Mouse (Mus musculus): ENCODE results near the gene T2. TPM values are rescaled to one million over a fixed set of nuclear protein-coding genes. Genes with fewer than 3 reads are reported as not detected.

Gene T2
- polyA plus RNA-seq, 1 experiment from 2014 or later: 0.43 TPM

- Histone ChIP-seq H3K27ac (ENCODE audit: low read depth, low read length) (no peak overlapping the region), H3K27me3 (replicated peaks; ENCODE audit: control insufficient read depth, insufficient read depth, low read length) (no peaks in the 10 kb centered on the region), H3K36me3 (ENCODE audit: control insufficient read depth, insufficient read depth, low read length) (no peaks in the 10 kb centered on the region), H3K4me3 (ENCODE audit: low read depth, low read length) (no peak overlapping the region), H3K9ac (ENCODE audit: low read depth, low read length) (no peak overlapping the region), H3K4me1 (replicated peaks; ENCODE audit: control insufficient read depth, insufficient read depth, low read length) (no peaks in the 10 kb centered on the region), H3K4me2 (no peak overlapping the region), H3K9me3 (ENCODE audit: control insufficient read depth, low read length) (no peaks in the 10 kb centered on the region)
- 81% methylated on average over 7 of the region's 7 CpGs for WGBS
- ATAC-seq (replicated peaks; ENCODE audit: low FRiP score): no peak
- DNase-seq (ENCODE audit: low spot score): no peak
Observed at GRCm38 (mm10) chr17:8351088-8351487, 4.7 kb upstream of the T2 start.

DNA sequence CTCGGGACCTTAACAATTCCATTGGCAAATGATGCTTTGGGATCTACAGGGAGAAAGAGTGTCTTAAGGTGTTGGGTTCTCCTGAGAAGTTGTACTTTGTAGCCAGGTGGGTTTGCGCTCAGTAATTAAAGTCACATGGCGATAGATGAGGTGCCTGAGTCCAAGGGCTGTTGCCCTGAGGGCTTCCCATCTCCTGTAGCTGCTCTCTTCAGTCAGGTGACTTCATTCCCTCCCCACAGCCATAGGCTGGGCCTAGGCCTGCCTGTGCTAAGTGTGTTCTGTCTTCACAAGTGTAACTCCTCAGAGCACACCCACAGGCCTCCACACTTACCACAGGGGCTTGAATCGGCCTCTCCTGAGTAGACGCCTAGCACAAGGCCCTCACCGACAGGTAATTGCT is 1.7 kb downstream of the T2 start:
- DNase-seq (ENCODE audit: low spot score) (no peak), ATAC-seq (replicated peaks; ENCODE audit: low FRiP score) (no peak)
- Histone ChIP-seq H3K27ac (ENCODE audit: low read depth, low read length) (no peak overlapping the region), H3K27me3 (replicated peaks; ENCODE audit: control insufficient read depth, insufficient read depth, low read length) (no peaks in the 10 kb centered on the region), H3K4me2 (no peak overlapping the region), H3K4me3 (ENCODE audit: low read depth, low read length) (no peak overlapping the region), H3K36me3 (ENCODE audit: control insufficient read depth, insufficient read depth, low read length) (no peaks in the 10 kb centered on the region), H3K9ac (ENCODE audit: low read depth, low read length) (no peak overlapping the region), H3K4me1 (replicated peaks; ENCODE audit: control insufficient read depth, insufficient read depth, low read length) (no peaks in the 10 kb centered on the region), H3K9me3 (ENCODE audit: control insufficient read depth, low read length) (no peaks in the 10 kb centered on the region)
- WGBS: 85% methylated on average over 6 of the region's 6 CpGs

GRCm38 (mm10) chr17:8360876-8361275 is 5.1 kb downstream of the T2 start:
- DNase-seq (ENCODE audit: low spot score): no peak
- H3K4me3 ChIP-seq (ENCODE audit: low read depth, low read length): no peak overlapping the region
- ATAC-seq (replicated peaks; ENCODE audit: low FRiP score): no peak
- H3K9ac ChIP-seq (ENCODE audit: low read depth, low read length): no peak overlapping the region
- no peaks in the 10 kb centered on the region for H3K36me3 ChIP-seq (ENCODE audit: control insufficient read depth, insufficient read depth, low read length)
- H3K4me1 ChIP-seq (replicated peaks; ENCODE audit: control insufficient read depth, insufficient read depth, low read length): no peaks in the 10 kb centered on the region
- no peaks in the 10 kb centered on the region; the same call in 1 of the 2 replicates for H3K27me3 ChIP-seq (replicated peaks; ENCODE audit: control insufficient read depth, insufficient read depth, low read length)
- no peak overlapping the region for H3K27ac ChIP-seq (ENCODE audit: low read depth, low read length)
- H3K4me2 ChIP-seq: no peak overlapping the region
- H3K9me3 ChIP-seq (ENCODE audit: control insufficient read depth, low read length): no peaks in the 10 kb centered on the region
- WGBS: 89% methylated on average over 5 of the region's 5 CpGs

- ATAC-seq (replicated peaks; ENCODE audit: low FRiP score): no peak
- Histone ChIP-seq H3K9me3 (ENCODE audit: control insufficient read depth, low read length) (no peaks in the 10 kb centered on the region), H3K4me2 (no peak overlapping the region), H3K4me3 (ENCODE audit: low read depth, low read length) (no peak overlapping the region), H3K27me3 (replicated peaks; ENCODE audit: control insufficient read depth, insufficient read depth, low read length) (no peaks in the 10 kb centered on the region; the same call in 1 of the 2 replicates), H3K4me1 (replicated peaks; ENCODE audit: control insufficient read depth, insufficient read depth, low read length) (no peaks in the 10 kb centered on the region), H3K36me3 (ENCODE audit: control insufficient read depth, insufficient read depth, low read length) (no peaks in the 10 kb centered on the region), H3K27ac (ENCODE audit: low read depth, low read length) (no peak overlapping the region), H3K9ac (ENCODE audit: low read depth, low read length) (no peak overlapping the region)
- 74% methylated on average over 10 of the region's 10 CpGs for WGBS
- no peak for DNase-seq (ENCODE audit: low spot score)
Observed at GRCm38 (mm10) chr17:8361281-8362103, 5.7 kb downstream of the T2 start.

DNA sequence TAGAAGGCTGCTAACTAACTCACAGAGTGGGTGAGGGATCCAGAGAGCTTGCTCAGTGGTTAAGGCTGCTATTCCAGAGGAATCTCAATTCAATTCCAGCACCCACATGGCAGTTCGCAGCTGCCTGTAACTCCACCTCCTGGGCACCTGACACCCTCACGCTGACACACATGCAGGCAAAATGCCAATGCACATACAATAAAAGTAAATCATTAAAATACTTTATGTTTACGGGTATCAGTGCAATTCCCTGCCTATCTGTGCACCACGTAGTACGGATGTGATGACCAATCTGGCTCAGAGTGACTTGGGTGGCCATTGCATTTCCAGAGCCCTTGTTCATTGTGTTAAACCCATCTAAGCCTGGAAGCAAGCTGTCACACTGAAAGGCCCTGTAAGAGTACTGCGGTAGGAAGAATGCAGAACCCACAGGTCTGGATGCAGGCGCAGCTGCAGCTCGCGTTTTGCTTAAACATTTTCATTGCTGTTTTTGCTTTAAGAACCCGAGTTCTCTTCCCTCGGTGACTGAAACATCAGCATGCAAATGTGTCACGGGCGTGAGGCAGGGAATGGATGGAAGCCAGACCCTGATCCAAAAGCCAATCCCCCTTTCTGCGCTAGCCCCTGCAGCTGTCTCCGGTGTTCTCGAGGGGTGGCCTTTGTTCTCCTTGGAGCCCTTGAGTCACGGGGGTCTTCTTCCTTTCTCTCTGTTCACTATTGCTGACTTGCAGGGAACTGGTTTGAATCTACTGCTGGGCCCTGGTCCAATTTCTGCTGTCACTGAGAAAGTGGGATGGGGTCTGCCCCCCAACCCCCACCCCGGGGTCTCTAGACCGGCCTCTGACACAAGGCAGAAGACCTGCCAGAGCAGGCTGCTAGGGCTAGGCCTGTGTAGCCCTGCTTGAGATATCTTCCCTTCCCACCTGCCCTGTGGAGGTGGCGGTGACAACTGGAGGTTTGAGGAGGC is 12.0 kb downstream of the T2 start:
- Histone ChIP-seq H3K27me3 (replicated peaks; ENCODE audit: control insufficient read depth, insufficient read depth, low read length) (no peaks in the 10 kb centered on the region; the same call in 1 of the 2 replicates), H3K27ac (ENCODE audit: low read depth, low read length) (no peak overlapping the region), H3K4me1 (replicated peaks; ENCODE audit: control insufficient read depth, insufficient read depth, low read length) (peaks cover 9% of the 10 kb centered on the region; the same call in 1 of the 2 replicates), H3K9ac (ENCODE audit: low read depth, low read length) (no peak overlapping the region), H3K4me2 (no peak overlapping the region), H3K9me3 (ENCODE audit: control insufficient read depth, low read length) (no peaks in the 10 kb centered on the region), H3K4me3 (ENCODE audit: low read depth, low read length) (no peak overlapping the region), H3K36me3 (ENCODE audit: control insufficient read depth, insufficient read depth, low read length) (no peaks in the 10 kb centered on the region)
- DNase-seq (ENCODE audit: low spot score) (no peak), ATAC-seq (replicated peaks; ENCODE audit: low FRiP score) (no peak)
- 49% methylated on average over 20 of the region's 20 CpGs for WGBS

DNA sequence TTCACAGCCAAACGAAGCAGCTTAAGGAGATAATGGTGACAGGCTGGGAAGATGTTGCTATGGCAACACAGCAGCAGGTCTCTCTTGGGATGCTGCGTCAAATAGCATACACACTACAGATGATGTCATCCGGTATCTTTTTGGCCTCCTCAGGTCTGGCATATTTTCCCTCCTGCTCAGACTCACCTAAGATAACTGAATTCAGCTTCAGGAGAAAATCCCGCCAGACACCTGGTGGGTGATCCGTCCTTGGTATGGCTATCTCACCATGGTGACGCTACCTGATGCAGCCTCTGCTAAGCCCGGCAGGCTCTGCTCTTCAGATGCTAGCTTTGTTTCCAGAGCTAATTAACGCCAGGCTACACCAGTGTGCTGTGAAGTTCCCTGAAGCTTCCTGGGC is 12.8 kb downstream of the T2 start:
- Histone ChIP-seq H3K27ac (ENCODE audit: low read depth, low read length) (no peak overlapping the region), H3K4me3 (ENCODE audit: low read depth, low read length) (no peak overlapping the region), H3K36me3 (ENCODE audit: control insufficient read depth, insufficient read depth, low read length) (no peaks in the 10 kb centered on the region), H3K4me1 (replicated peaks; ENCODE audit: control insufficient read depth, insufficient read depth, low read length) (peaks cover 9% of the 10 kb centered on the region; the same call in 1 of the 2 replicates), H3K4me2 (no peak overlapping the region), H3K9ac (ENCODE audit: low read depth, low read length) (no peak overlapping the region), H3K27me3 (replicated peaks; ENCODE audit: control insufficient read depth, insufficient read depth, low read length) (no peaks in the 10 kb centered on the region; the same call in 1 of the 2 replicates), H3K9me3 (ENCODE audit: control insufficient read depth, low read length) (no peaks in the 10 kb centered on the region)
- DNase-seq (ENCODE audit: low spot score) (no peak), ATAC-seq (replicated peaks; ENCODE audit: low FRiP score) (no peak)
- WGBS: 36% methylated on average over 8 of the region's 8 CpGs

GRCm38 (mm10) chr17:8369171-8369570 is 13.4 kb downstream of the T2 start:
- Histone ChIP-seq H3K27me3 (replicated peaks; ENCODE audit: control insufficient read depth, insufficient read depth, low read length) (no peaks in the 10 kb centered on the region; the same call in 1 of the 2 replicates), H3K9me3 (ENCODE audit: control insufficient read depth, low read length) (no peaks in the 10 kb centered on the region), H3K27ac (ENCODE audit: low read depth, low read length) (no peak overlapping the region), H3K4me3 (ENCODE audit: low read depth, low read length) (no peak overlapping the region), H3K4me2 (no peak overlapping the region), H3K9ac (ENCODE audit: low read depth, low read length) (no peak overlapping the region), H3K4me1 (replicated peaks; ENCODE audit: control insufficient read depth, insufficient read depth, low read length) (peaks cover 9% of the 10 kb centered on the region; the same call in 1 of the 2 replicates), H3K36me3 (ENCODE audit: control insufficient read depth, insufficient read depth, low read length) (no peaks in the 10 kb centered on the region)
- no peak for DNase-seq (ENCODE audit: low spot score)
- ATAC-seq (replicated peaks; ENCODE audit: low FRiP score): no peak
- WGBS: 58% methylated on average over 2 of the region's 2 CpGs

DNA sequence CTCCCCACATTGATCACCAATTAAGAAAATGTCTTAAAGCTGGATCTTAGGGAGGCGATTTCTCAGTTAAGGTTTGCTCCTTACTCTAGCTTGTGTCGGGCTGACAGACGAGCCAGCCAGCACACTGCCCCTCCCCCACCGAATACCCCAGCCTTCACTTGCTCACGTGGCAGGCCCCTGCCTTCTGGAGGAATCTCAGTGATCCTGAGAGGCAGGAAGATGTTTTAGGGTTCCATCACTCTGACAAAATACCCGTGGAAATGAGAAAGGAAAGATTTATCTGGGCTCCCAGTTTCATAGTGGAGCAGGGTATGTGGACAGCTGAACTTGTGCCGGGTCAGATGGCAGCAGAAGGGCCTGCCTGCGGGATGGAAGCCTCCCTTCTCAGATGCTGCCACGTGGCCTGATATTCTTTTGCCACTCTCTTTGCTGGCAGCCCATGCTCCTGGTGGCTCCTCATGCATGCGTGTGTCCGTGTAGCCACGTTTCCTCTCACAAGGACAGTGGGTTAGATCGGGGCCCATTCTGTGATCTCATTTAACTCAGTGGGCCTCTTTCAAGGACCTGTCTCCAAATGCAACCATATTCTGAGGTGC is 14.9 kb downstream of the T2 start:
- WGBS: 42% methylated on average over 13 of the region's 13 CpGs
- DNase-seq (ENCODE audit: low spot score) (no peak), ATAC-seq (replicated peaks; ENCODE audit: low FRiP score) (no peak)
- no peak overlapping the region for H3K9ac ChIP-seq (ENCODE audit: low read depth, low read length)
- no peaks in the 10 kb centered on the region for H3K36me3 ChIP-seq (ENCODE audit: control insufficient read depth, insufficient read depth, low read length)
- H3K4me1 ChIP-seq (replicated peaks; ENCODE audit: control insufficient read depth, insufficient read depth, low read length): peaks cover 9% of the 10 kb centered on the region; the same call in 1 of the 2 replicates
- no peak overlapping the region for H3K27ac ChIP-seq (ENCODE audit: low read depth, low read length)
- H3K27me3 ChIP-seq (replicated peaks; ENCODE audit: control insufficient read depth, insufficient read depth, low read length): no peaks in the 10 kb centered on the region; the same call in 1 of the 2 replicates
- no peak overlapping the region for H3K4me2 ChIP-seq
- H3K9me3 ChIP-seq (ENCODE audit: control insufficient read depth, low read length): no peaks in the 10 kb centered on the region
- H3K4me3 ChIP-seq (ENCODE audit: low read depth, low read length): no peak overlapping the region
